Comparison of ENCODE assay signal across 8 mouse cellular contexts in the genomic region with DNA sequence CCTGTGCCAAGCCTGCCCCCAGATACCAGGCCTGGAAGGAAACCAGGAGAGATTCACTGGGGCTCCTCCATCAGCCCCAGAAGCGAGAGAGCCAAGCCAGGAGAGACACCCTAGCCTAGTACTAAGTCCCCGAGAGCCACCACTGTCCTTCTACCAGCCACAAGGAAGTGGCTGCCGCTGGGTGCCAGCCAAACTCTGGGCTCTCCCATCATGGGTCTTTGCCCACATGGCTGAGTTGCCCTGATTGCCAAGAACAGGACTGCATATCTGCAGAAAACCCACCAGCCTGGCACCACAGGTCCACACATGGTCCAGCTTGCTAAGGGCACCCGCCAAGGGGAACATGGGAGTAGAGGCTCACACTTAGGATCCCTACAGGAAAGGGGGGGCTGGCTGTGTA. TPM values are rescaled to one million over a fixed set of nuclear protein-coding genes. Genes with fewer than 3 reads are reported as not detected.
DNase-seq lines count a peak whose midpoint lies in the region; ATAC-seq lines count a peak whose summit lies in the region.

No protein-coding gene starts in this region.

- no peak for ATAC-seq in frontal cortex, adult (ENCODE audit: low TSS enrichment)
- ATAC-seq in intestine, embryonic 15.5 days: no peak
- ATAC-seq in limb, embryonic 13.5 days (ENCODE audit: low FRiP score, low read depth): no peak
- no peak for ATAC-seq in midbrain, embryonic 15.5 days (replicated peaks)
- ATAC-seq in erythroid progenitor cell, adult 5-6 weeks (replicated peaks; ENCODE audit: low FRiP score, poor library complexity, severe bottlenecking): no peak

- H3K9me3 ChIP-seq in intestine, embryonic 15.5 days: no peaks in the 10 kb centered on the region
- H3K9me3 ChIP-seq in limb, embryonic 13.5 days: no peaks in the 10 kb centered on the region
- no peaks in the 10 kb centered on the region for H3K9me3 ChIP-seq in midbrain, embryonic 15.5 days

- 64% methylated on average over 4 of the region's 4 CpGs for WGBS in intestine, embryonic 15.5 days
- 77% methylated on average over 4 of the region's 4 CpGs for WGBS in limb, embryonic 13.5 days
- 71% methylated on average over 4 of the region's 4 CpGs for WGBS in midbrain, embryonic 15.5 days

- peak overlapping the region; percentile 68 for H3K4me2 ChIP-seq in intestine, embryonic 15.5 days (replicated peaks)
- peak overlapping the region; percentile 90 for H3K4me2 ChIP-seq in limb, embryonic 13.5 days (replicated peaks)
- H3K4me2 ChIP-seq in midbrain, embryonic 15.5 days: peak overlapping the region; percentile 88

- H3K27me3 ChIP-seq in intestine, embryonic 15.5 days (replicated peaks): no peaks in the 10 kb centered on the region
- no peaks in the 10 kb centered on the region for H3K27me3 ChIP-seq in limb, embryonic 13.5 days
- no peaks in the 10 kb centered on the region for H3K27me3 ChIP-seq in midbrain, embryonic 15.5 days (replicated peaks)

- H3K9ac ChIP-seq in intestine, embryonic 15.5 days: 0 out of 2 replicates have a peak overlapping the region, but pooled peaks have one; percentile 96
- H3K9ac ChIP-seq in limb, embryonic 13.5 days: peak overlapping the region; percentile 98
- H3K9ac ChIP-seq in midbrain, embryonic 15.5 days: peak overlapping the region; percentile 100

- peak overlapping the region; percentile 95 for H3K4me3 ChIP-seq in intestine, embryonic 15.5 days (replicated peaks)
- H3K4me3 ChIP-seq in limb, embryonic 13.5 days: peak overlapping the region; percentile 93
- peak overlapping the region; percentile 98 for H3K4me3 ChIP-seq in midbrain, embryonic 15.5 days

- H3K27ac ChIP-seq in intestine, embryonic 15.5 days: no peak overlapping the region
- peak overlapping the region; percentile 10; the same call in 1 of the 2 replicates for H3K27ac ChIP-seq in limb, embryonic 13.5 days
- H3K27ac ChIP-seq in midbrain, embryonic 15.5 days: peak overlapping the region; percentile 97; the same call in 1 of the 2 replicates

- H3K4me1 ChIP-seq in intestine, embryonic 15.5 days (replicated peaks): peaks cover 63% of the 10 kb centered on the region
- peaks cover 62% of the 10 kb centered on the region for H3K4me1 ChIP-seq in limb, embryonic 13.5 days
- peaks cover 64% of the 10 kb centered on the region for H3K4me1 ChIP-seq in midbrain, embryonic 15.5 days

- H3K36me3 ChIP-seq in intestine, embryonic 15.5 days: peaks cover 18% of the 10 kb centered on the region; the same call in 1 of the 2 replicates
- peaks cover 38% of the 10 kb centered on the region for H3K36me3 ChIP-seq in limb, embryonic 13.5 days
- H3K36me3 ChIP-seq in midbrain, embryonic 15.5 days (replicated peaks): no peaks in the 10 kb centered on the region; the same call in 1 of the 2 replicates

- peak; percentile 58 to 65 for DNase-seq in frontal cortex, postnatal 10 days (ENCODE audit: low spot score in 2 of 2)
- peak; percentile 90 to 91 for DNase-seq in cerebellum, postnatal 10 days
- DNase-seq in heart, adult 11 months: peak; percentile 99

RNA-seq across cellular contexts. Expression of gene Csnk1e, which starts 15.1 kb away (rescaled TPM):
- polyA plus RNA-seq in intestine, embryonic 15.5 days (2015; fragmentation: Nextera tagmentation; extraction: Ambion mirVana): 59.1 and 61.8 TPM in 2 replicates
- polyA plus RNA-seq in limb, embryonic 13.5 days (2015; fragmentation: Nextera tagmentation; extraction: Ambion mirVana): 109 and 116 TPM in 2 replicates
- polyA plus RNA-seq in midbrain, embryonic 15.5 days (2015; fragmentation: Nextera tagmentation; extraction: Ambion mirVana): 284 and 297 TPM in 2 replicates
- 6.8 and 18.9 TPM in 2 replicates for total RNA-seq in erythroid progenitor cell, adult 5-6 weeks (2015; ENCODE audit: low replicate concordance)
- total RNA-seq in erythroid progenitor cell, adult 5-6 weeks (2017; ENCODE audit: low replicate concordance): 2.1 and 2.9 TPM in 2 replicates

RNA-seq across cellular contexts. Expression of gene Tmem184b, which starts 36.9 kb away (rescaled TPM):
- polyA plus RNA-seq in intestine, embryonic 15.5 days (2015; fragmentation: Nextera tagmentation; extraction: Ambion mirVana): 49.4 and 51.0 TPM in 2 replicates
- polyA plus RNA-seq in limb, embryonic 13.5 days (2015; fragmentation: Nextera tagmentation; extraction: Ambion mirVana): 70.8 and 77.6 TPM in 2 replicates
- polyA plus RNA-seq in midbrain, embryonic 15.5 days (2015; fragmentation: Nextera tagmentation; extraction: Ambion mirVana): 47.9 and 54.9 TPM in 2 replicates
- total RNA-seq in erythroid progenitor cell, adult 5-6 weeks (2015; ENCODE audit: low replicate concordance): 0.84 and 3.6 TPM in 2 replicates
- 0.39 TPM in 1 of 2 replicates, not detected in the other for total RNA-seq in erythroid progenitor cell, adult 5-6 weeks (2017; ENCODE audit: low replicate concordance)
